15 mouse cellular contexts compared by ENCODE assay signal in the genomic region with DNA sequence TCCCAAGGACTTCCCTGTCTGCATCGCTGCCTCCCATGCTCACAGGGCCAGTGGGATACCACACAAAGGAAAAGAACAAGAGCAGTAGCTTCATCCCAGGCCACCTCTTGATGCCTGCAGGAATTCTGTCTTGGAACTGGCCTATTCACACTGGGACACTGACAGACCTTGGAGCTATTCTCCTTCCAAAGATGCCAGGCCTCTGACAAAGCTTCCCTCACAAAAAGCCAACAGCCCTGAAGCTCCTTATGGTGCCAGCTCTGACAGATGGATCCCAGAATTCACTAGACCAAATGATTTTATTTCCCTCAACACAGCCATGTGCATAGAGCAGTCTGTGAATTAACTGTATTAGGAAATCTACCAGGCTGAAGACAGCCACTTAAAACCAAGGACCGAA.
DNase-seq lines count a peak whose midpoint lies in the region; ATAC-seq and TF ChIP-seq lines count a peak whose summit lies in the region.
"Had no signal": no experiment of that assay in that cellular context is flagged by ENCODE, and none has a peak within 500 bp of the region (broad histone marks: within the 10 kb centered on the region; RNA-seq: fewer than 3 reads in every experiment).

No protein-coding gene starts in this region.

- WGBS in hindbrain, postnatal 0 days = 52% methylated on average over 2 of the region's 2 CpGs
- WGBS in hindbrain, embryonic 12.5 days = 81% methylated on average over 2 of the region's 2 CpGs
- 86% methylated on average over 2 of the region's 2 CpGs for WGBS in limb, embryonic 10.5 days

- no peaks in the 10 kb centered on the region for H3K27me3 ChIP-seq in hindbrain, postnatal 0 days (ENCODE audit: insufficient read depth, low read length)
- no peaks in the 10 kb centered on the region for H3K27me3 ChIP-seq in hindbrain, embryonic 12.5 days
- H3K27me3 ChIP-seq in limb, embryonic 10.5 days (ENCODE audit: low read depth, poor library complexity, severe bottlenecking) = no peaks in the 10 kb centered on the region
- H3K27me3 ChIP-seq: midbrain, embryonic 15.5 days had no signal

- H3K4me3 ChIP-seq in hindbrain, postnatal 0 days (ENCODE audit: low read length) = no peak overlapping the region
- H3K4me3 ChIP-seq in hindbrain, embryonic 12.5 days = no peak overlapping the region
- H3K4me3 ChIP-seq in limb, embryonic 10.5 days = no peak overlapping the region
- H3K4me3 ChIP-seq: gastrocnemius, adult 2 months; heart, embryonic 10.5 days; midbrain, embryonic 15.5 days had no signal

- no peak overlapping the region for H3K9ac ChIP-seq in hindbrain, postnatal 0 days (replicated peaks; ENCODE audit: low read length)
- no peak overlapping the region for H3K9ac ChIP-seq in hindbrain, embryonic 12.5 days
- H3K9ac ChIP-seq: midbrain, embryonic 15.5 days had no signal

- H3K9me3 ChIP-seq in hindbrain, postnatal 0 days (ENCODE audit: low read length) = no peaks in the 10 kb centered on the region
- H3K9me3 ChIP-seq in hindbrain, embryonic 12.5 days (replicated peaks) = no peaks in the 10 kb centered on the region
- H3K9me3 ChIP-seq in limb, embryonic 10.5 days (replicated peaks) = no peaks in the 10 kb centered on the region
- H3K9me3 ChIP-seq: heart, embryonic 10.5 days; midbrain, embryonic 15.5 days had no signal

- peaks cover 15% of the 10 kb centered on the region; the same call in 1 of the 2 replicates for H3K4me1 ChIP-seq in hindbrain, postnatal 0 days (ENCODE audit: insufficient read depth, low read length)
- peaks cover 25% of the 10 kb centered on the region for H3K4me1 ChIP-seq in hindbrain, embryonic 12.5 days
- H3K4me1 ChIP-seq in limb, embryonic 10.5 days = peaks cover 23% of the 10 kb centered on the region

- H3K36me3 ChIP-seq in hindbrain, postnatal 0 days (ENCODE audit: insufficient read depth, low read length) = no peaks in the 10 kb centered on the region
- no peaks in the 10 kb centered on the region for H3K36me3 ChIP-seq in hindbrain, embryonic 12.5 days
- no peaks in the 10 kb centered on the region for H3K36me3 ChIP-seq in limb, embryonic 10.5 days
- H3K36me3 ChIP-seq: heart, embryonic 10.5 days; midbrain, embryonic 15.5 days had no signal

- no peak overlapping the region for H3K4me2 ChIP-seq in hindbrain, postnatal 0 days (ENCODE audit: low read depth, low read length)
- H3K4me2 ChIP-seq in hindbrain, embryonic 12.5 days (replicated peaks) = no peak overlapping the region
- H3K4me2 ChIP-seq: midbrain, embryonic 15.5 days had no signal

- peak; percentile 79 for DNase-seq in hindbrain, postnatal 0 days (ENCODE audit: low spot score)
- DNase-seq in cerebellum, adult 9-11 months = peak; percentile 91
- peak; percentile 57 for DNase-seq in layer of hippocampus, adult 9-10 months (ENCODE audit: low spot score)
- DNase-seq in limb, embryonic 10.5 days (ENCODE audit: low spot score) = no peak
- DNase-seq in liver = no peak
- no peak for DNase-seq in spleen, adult 18-20 months
- DNase-seq: gastrocnemius, adult 2 months; kidney, adult 8-10 months; lung, postnatal 14 days had no signal

- H3K27ac ChIP-seq in hindbrain, postnatal 0 days = 0 out of 2 replicates have a peak overlapping the region, but pooled peaks have one; percentile 29
- no peak overlapping the region for H3K27ac ChIP-seq in hindbrain, embryonic 12.5 days
- no peak overlapping the region for H3K27ac ChIP-seq in limb, embryonic 10.5 days
- H3K27ac ChIP-seq: gastrocnemius, adult 2 months; heart, embryonic 10.5 days; midbrain, embryonic 15.5 days; stomach, postnatal 0 days had no signal

- peak; percentile 66 for ATAC-seq in hindbrain, postnatal 0 days
- ATAC-seq in hindbrain, embryonic 12.5 days (ENCODE audit: low FRiP score) = no peak
- peak; percentile 91 for ATAC-seq in cerebellum, adult (ENCODE audit: insufficient number of reproducible peaks, low FRiP score, low TSS enrichment)
- ATAC-seq: activated CD4-positive, CD25-positive, alpha-beta regulatory T cell, adult 4 months; midbrain, embryonic 15.5 days had no signal

- TF ChIP-seq CTCF in hindbrain, postnatal 0 days (IDR thresholded peaks at IDR 0.05; ENCODE audit: low read depth) = no peak

Comparison
In these comparisons a context has a peak if more than half of its experiments do, and no peak if none do; other contexts are left out.
1. DNase-seq: peak in hindbrain, postnatal 0 days (single experiment), cerebellum, adult 9-11 months (single experiment) and layer of hippocampus, adult 9-10 months (single experiment); none in limb, embryonic 10.5 days (single experiment), liver (single experiment) and spleen, adult 18-20 months (0 of 2).